Mouse (Mus musculus) midbrain, embryonic 14.5 days (tissue): ENCODE data around the gene Prkrip1. TPM values are rescaled to one million over a fixed set of nuclear protein-coding genes. Genes with fewer than 3 reads are reported as not detected.
"Not testable (repeated sequence)": the region's sequence is repeated elsewhere in the genome, so short reads cannot be mapped to it uniquely, and the experiment has no call there.

ENCODE experiments used
- ATAC-seq: fragments of 200-750 bp; cut with Nextera tagmentation; 2 replicates; pipeline ENCODE4 v1.8.0; 2017; ENCODE audit warnings: moderate number of reproducible peaks, moderate library complexity; ENCODE audit not compliant: low FRiP score, low TSS enrichment
- DNase-seq: peaks from one replicate; pipeline ENCODE4 v3.0.0-alpha.2; 2015
- H3K27ac ChIP-seq: fragments of 300-500 bp; sonication (generic); replicated peaks from 2 replicates; pipeline ENCODE4 v1.5.1; 2014; ENCODE audit warnings: mild to moderate bottlenecking, low read depth, low read length, moderate library complexity
- H3K27me3 ChIP-seq: fragments of 300-500 bp; sonication (generic); 2 replicates; pipeline ENCODE4 v1.6.1; 2014; ENCODE audit warnings: low read length, control low read depth, mixed read lengths; ENCODE audit not compliant: control insufficient read depth, insufficient read depth
- H3K36me3 ChIP-seq: fragments of 300-500 bp; sonication (generic); 2 replicates; pipeline ENCODE4 v1.6.1; 2014; ENCODE audit warnings: low read length, control low read depth; ENCODE audit not compliant: control insufficient read depth, insufficient read depth
- H3K4me1 ChIP-seq: fragments of 300-500 bp; sonication (generic); 2 replicates; pipeline ENCODE4 v1.6.1; 2014; ENCODE audit warnings: mild to moderate bottlenecking, antibody characterized with exemption, low read length, control low read depth; ENCODE audit not compliant: control insufficient read depth, insufficient read depth
- H3K4me2 ChIP-seq: fragments of 300-500 bp; sonication (generic); 2 replicates; pipeline ENCODE4 v1.6.1; 2014; ENCODE audit warnings: mild to moderate bottlenecking, low read length, moderate library complexity
- H3K4me3 ChIP-seq: fragments of 300-500 bp; sonication (generic); replicated peaks from 2 replicates; pipeline ENCODE4 v1.5.1; 2014; ENCODE audit warnings: low read depth, low read length
- H3K9ac ChIP-seq: fragments of 300-500 bp; sonication (generic); replicated peaks from 2 replicates; pipeline ENCODE4 v1.6.1; 2014; ENCODE audit warnings: mild to moderate bottlenecking, low read length, moderate library complexity
- H3K9me3 ChIP-seq: fragments of 300-500 bp; sonication (generic); 2 replicates; pipeline ENCODE4 v1.6.1; 2016; ENCODE audit warnings: low read length, control low read depth, mixed read lengths; ENCODE audit not compliant: control insufficient read depth
- WGBS: fragments of 180-500 bp; shearing (Covaris S2); extraction: QIAGEN DNeasy Blood & Tissue Kit; methylation state at CpG from one replicate; pipeline ENCODE4 v1.1.7; 2014; 5-methylcytosine and 5-hydroxymethylcytosine counted together
- polyA plus RNA-seq: library from polyadenylated mRNA; unstranded; fragments of >200 nt; fragmentation: Nextera tagmentation; extraction: Ambion mirVana; gene quantifications from 2 replicates; pipeline ENCODE4 v1.2.1, GENCODE M21; 2014

The Prkrip1 gene
- polyA plus RNA-seq, 1 experiment from 2014 or later = 60.8 TPM

DNA sequence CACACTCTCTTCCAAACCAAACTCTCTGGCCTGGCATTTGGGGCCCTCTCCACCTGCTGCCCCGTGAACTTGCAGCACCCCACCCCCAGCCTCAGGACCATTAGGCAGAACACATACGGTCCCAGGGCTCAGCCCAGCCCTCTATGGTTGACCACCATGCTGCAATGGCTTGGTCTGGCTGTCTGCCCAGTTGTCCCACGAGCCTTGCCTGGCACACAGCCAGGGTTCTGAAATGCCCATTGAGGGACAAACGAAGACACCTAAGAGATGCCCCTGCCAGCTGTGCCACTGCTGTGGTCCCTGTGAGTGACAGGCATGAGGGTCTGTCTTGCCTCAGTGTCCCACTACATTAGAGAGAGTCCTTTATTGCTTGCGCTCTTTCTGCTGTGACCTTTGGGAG is 17.2 kb upstream of the Prkrip1 start:
- H3K27me3 ChIP-seq = no peaks in the 10 kb centered on the region
- WGBS = 64% methylated on average over 5 of the region's 5 CpGs
- H3K4me2 ChIP-seq = no peak overlapping the region
- H3K36me3 ChIP-seq = peaks cover 23% of the 10 kb centered on the region
- H3K4me1 ChIP-seq = no peaks in the 10 kb centered on the region
- H3K9me3 ChIP-seq = no peaks in the 10 kb centered on the region
- DNase-seq (peak; percentile 30), ATAC-seq (no peak)
- H3K27ac ChIP-seq = no peak overlapping the region
- H3K4me3 ChIP-seq = no peak overlapping the region
- no peak overlapping the region for H3K9ac ChIP-seq

DNA sequence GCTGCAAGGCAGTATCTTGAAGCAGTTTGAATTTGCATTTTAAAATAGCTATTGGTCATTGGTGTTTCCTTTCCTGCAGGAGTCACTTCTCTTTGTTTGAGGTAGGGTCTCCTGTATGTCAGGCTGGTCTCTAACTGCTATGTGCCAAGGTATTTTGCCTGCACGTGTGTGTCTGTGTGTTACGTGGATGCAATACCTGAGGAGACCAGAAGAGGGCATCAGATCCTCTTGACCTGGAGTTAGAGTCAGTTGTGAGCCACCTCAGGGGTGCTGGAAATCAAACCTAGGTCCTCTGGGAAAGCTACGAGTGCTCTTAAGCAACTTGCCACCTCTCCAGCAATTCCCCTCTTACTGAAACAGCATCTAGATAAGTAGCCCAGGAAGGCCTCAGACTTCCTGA is 16.4 kb upstream of the Prkrip1 start:
- DNase-seq (no peak), ATAC-seq (no peak)
- Histone ChIP-seq H3K9me3 (no peaks in the 10 kb centered on the region), H3K27me3 (no peaks in the 10 kb centered on the region), H3K4me1 (no peaks in the 10 kb centered on the region), H3K4me2 (no peak overlapping the region), H3K9ac (no peak overlapping the region), H3K4me3 (no peak overlapping the region), H3K36me3 (peaks cover 17% of the 10 kb centered on the region), H3K27ac (no peak overlapping the region)
- 90% methylated on average over 3 of the region's 3 CpGs for WGBS

DNA sequence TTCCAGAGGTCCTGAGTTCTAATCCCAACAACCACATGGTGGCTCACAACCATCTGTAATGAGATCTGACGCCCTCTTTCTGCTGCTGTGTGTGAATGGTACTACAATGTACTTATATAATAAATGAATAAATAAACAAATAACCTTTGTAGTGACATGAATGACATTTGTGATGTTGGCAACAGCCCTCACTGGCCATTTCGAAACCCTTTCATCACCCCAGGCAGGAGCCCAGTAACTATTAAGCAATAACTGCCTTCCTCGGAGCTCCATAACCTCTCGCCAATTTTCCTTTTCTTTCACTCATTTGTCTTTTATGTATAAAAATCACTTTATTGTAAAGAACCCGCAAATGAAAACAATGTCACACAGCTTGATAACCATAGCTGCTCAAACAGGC is 15.0 kb upstream of the Prkrip1 start:
- no peaks in the 10 kb centered on the region for H3K4me1 ChIP-seq
- H3K9ac ChIP-seq = no peak overlapping the region
- H3K4me2 ChIP-seq = no peak overlapping the region
- H3K36me3 ChIP-seq = peaks cover 7% of the 10 kb centered on the region
- DNase-seq (no peak), ATAC-seq (no peak)
- no peaks in the 10 kb centered on the region for H3K9me3 ChIP-seq
- H3K27me3 ChIP-seq = no peaks in the 10 kb centered on the region
- WGBS = 87% methylated on average over 5 of the region's 5 CpGs
- no peak overlapping the region for H3K27ac ChIP-seq
- H3K4me3 ChIP-seq = no peak overlapping the region

DNA sequence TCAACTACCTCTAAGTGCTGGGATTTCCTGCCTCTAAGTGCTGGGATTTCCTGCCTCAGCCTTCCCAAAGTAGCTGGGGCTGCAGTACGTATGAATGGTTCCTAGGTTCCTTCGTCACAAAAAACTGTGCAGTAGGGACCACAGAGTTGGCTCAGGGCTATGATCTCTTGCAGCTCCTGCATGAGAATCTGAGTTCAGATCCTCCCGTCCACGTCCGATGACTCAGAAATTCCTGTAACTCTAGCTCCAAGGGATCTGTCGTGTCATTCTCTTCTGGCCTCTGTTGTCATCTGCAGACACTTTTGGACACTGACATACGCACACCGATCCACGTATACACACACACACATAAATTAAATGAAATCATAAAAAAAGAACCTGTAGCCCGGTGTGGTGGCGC is 14.0 kb upstream of the Prkrip1 start:
- WGBS = 95% methylated on average over 11 of the region's 11 CpGs
- ATAC-seq (no peak), DNase-seq (no peak)
- H3K4me1 ChIP-seq = no peaks in the 10 kb centered on the region
- no peak overlapping the region for H3K4me2 ChIP-seq
- no peak overlapping the region for H3K4me3 ChIP-seq
- H3K9me3 ChIP-seq = no peaks in the 10 kb centered on the region
- no peaks in the 10 kb centered on the region for H3K27me3 ChIP-seq
- no peak overlapping the region for H3K27ac ChIP-seq
- no peaks in the 10 kb centered on the region for H3K36me3 ChIP-seq
- no peak overlapping the region for H3K9ac ChIP-seq

DNA sequence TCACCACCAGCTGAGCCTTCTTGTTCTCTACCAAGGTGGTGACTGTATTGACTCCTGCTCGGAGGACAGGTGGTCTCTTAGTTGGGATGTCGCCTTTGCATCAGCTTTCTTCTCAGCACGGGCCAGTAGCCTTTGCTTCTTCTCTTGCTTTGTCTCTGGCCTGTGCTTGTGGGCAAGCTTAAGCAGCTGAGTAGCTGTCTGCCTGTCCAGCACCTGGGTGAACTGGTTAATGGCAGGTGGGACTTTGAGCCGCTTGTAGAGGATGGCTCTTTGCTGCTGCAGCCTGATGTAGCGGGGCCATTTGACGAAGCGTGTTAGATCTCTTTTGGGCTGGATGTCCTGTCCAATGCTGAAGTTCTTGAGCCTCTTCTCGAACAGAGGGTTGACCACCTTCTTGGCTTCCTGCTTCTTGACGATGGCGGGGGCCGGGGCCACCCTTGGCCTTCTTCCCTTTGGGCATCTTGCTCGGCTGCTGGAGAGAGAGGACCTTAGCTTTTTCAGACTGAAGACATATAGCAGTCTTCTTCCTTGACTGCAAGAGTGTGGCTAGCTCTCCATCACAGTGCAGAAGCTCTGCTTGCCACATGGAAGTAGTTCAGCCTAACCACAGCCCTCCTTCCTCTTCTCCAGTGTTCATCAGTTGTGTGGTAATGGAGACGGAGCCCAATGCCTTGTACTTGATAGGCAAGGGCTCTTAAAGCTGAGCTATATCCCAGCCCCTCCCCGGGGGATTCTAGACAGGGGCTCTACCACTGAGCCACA is 12.8 kb upstream of the Prkrip1 start:
- WGBS = 92% methylated on average over 14 of the region's 14 CpGs
- not testable (repeated sequence) for ATAC-seq

DNA sequence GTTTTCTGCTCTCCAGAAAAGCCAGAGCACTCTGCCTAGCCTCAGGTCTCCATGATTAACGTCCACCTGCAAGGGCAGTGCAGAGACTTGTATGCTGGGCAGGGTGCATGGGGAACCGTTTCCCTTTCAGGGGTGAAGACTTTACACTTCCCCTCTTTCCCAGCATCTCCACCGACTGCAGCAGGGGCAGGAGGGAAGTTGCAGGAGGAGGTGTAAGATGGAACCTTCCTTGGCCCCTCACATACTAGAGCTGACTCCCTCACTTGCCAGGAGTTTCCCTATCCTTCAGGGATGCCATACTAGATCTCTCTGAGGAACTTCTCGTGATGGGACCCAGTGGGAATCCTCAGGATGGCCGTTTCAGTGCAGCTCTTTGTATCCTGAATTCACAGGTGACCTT is 11.8 kb upstream of the Prkrip1 start:
- no peaks in the 10 kb centered on the region for H3K4me1 ChIP-seq
- no peak overlapping the region for H3K27ac ChIP-seq
- H3K9ac ChIP-seq = no peak overlapping the region
- ATAC-seq = no peak
- H3K4me3 ChIP-seq = no peak overlapping the region
- no peak overlapping the region for H3K4me2 ChIP-seq
- WGBS = 70% methylated on average over 5 of the region's 5 CpGs
- no peaks in the 10 kb centered on the region for H3K9me3 ChIP-seq
- H3K36me3 ChIP-seq = no peaks in the 10 kb centered on the region
- no peaks in the 10 kb centered on the region for H3K27me3 ChIP-seq
- DNase-seq = no peak

More for the DNA sequence above, 12.8 kb upstream of the Prkrip1 start:
- H3K4me1 ChIP-seq, H3K9ac ChIP-seq, DNase-seq, H3K27ac ChIP-seq, H3K4me3 ChIP-seq, H3K4me2 ChIP-seq, H3K9me3 ChIP-seq, H3K36me3 ChIP-seq, H3K27me3 ChIP-seq: not testable (repeated sequence)

DNA sequence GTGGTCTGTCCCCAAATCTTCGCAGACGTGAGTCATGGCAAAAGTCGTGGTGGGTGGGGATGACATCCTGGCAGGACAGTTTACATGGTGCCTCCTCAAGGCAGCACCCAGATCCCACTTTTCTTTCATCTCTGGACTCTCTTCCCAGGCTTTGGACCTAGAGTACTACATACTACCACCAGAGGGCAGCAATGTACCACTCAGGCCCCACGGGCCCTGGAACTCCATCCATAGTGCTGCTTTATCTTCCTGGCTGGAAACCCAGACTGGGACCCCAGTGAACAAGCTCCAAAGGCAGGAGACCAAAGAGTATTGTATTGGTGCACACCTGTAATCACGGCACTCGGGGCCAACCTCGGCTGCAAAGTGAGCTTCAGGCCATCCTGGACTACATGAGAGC is 3.1 kb upstream of the Prkrip1 start:
- ATAC-seq = peak; percentile 49; the same call in 1 of the 2 replicates
- no peak overlapping the region for H3K9ac ChIP-seq
- H3K4me3 ChIP-seq = no peak overlapping the region
- peaks cover 4% of the 10 kb centered on the region for H3K4me1 ChIP-seq
- no peaks in the 10 kb centered on the region for H3K9me3 ChIP-seq
- 29% methylated on average over 7 of the region's 7 CpGs for WGBS
- H3K36me3 ChIP-seq = peaks cover 4% of the 10 kb centered on the region; the same call in 1 of the 2 replicates
- no peak overlapping the region for H3K27ac ChIP-seq
- H3K27me3 ChIP-seq = no peaks in the 10 kb centered on the region
- no peak overlapping the region for H3K4me2 ChIP-seq
- peak; percentile 93 for DNase-seq

DNA sequence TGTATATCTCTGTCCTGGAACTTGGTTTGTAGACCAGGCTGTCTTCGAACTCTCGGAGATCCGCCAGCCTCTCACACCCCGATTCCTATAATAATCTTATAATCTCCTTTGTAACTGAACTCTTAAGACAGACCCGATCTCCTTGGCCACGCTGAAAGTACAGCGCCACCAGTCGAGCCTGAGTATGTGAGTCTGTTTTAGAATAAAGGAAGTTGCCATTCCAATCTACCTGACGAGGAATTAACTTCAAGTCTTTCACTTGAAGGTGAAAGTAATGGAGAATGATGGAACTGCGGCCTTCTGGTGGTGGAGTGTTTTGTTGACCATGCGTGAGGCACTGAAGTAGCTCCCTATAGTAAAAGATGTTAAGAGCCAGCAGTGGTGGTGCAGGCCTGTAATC is 763 bp upstream of the Prkrip1 start:
- WGBS = 23% methylated on average over 11 of the region's 11 CpGs
- Histone ChIP-seq H3K4me3 (peak overlapping the region; percentile 58), H3K9me3 (no peaks in the 10 kb centered on the region), H3K27me3 (no peaks in the 10 kb centered on the region), H3K4me1 (peaks cover 4% of the 10 kb centered on the region), H3K4me2 (peak overlapping the region; percentile 76), H3K27ac (no peak overlapping the region), H3K36me3 (peaks cover 25% of the 10 kb centered on the region), H3K9ac (peak overlapping the region; percentile 59; the same call in 1 of the 2 replicates)
- peak; percentile 32 for DNase-seq
- no peak for ATAC-seq

DNA sequence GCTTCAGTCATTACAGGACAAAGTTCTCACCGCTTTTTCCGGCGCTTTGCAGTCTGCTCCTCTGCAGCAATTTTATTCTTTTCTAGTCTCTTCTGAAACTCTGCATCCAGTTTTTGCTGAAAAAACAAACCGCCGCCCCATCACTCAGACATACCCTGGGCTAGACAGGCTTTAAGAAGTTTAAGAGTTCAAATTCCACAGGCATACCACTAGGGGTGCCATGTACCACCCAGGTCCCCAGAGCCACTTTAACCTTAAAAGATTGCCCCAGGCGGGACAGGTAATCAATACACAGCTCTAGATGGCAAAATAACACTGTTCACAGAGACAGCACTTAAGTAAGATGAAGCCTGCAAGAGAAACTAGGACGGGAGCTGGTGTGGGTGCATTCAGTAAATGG is 6.9 kb downstream of the Prkrip1 start:
- WGBS = 89% methylated on average over 7 of the region's 7 CpGs
- no peak for ATAC-seq
- no peak overlapping the region for H3K27ac ChIP-seq
- peaks cover 86% of the 10 kb centered on the region for H3K36me3 ChIP-seq
- H3K9me3 ChIP-seq = no peaks in the 10 kb centered on the region
- no peak for DNase-seq
- no peak overlapping the region for H3K4me2 ChIP-seq
- no peak overlapping the region for H3K4me3 ChIP-seq
- no peaks in the 10 kb centered on the region for H3K4me1 ChIP-seq
- H3K27me3 ChIP-seq = no peaks in the 10 kb centered on the region
- H3K9ac ChIP-seq = no peak overlapping the region
